Mouse (Mus musculus): ENCODE measurements around the gene Rbms3. TPM values are rescaled to one million over a fixed set of nuclear protein-coding genes. Genes with fewer than 3 reads are reported as not detected.

Gene Rbms3
- polyA plus RNA-seq, 1 experiment from 2014 or later = 68.6 TPM

DNA sequence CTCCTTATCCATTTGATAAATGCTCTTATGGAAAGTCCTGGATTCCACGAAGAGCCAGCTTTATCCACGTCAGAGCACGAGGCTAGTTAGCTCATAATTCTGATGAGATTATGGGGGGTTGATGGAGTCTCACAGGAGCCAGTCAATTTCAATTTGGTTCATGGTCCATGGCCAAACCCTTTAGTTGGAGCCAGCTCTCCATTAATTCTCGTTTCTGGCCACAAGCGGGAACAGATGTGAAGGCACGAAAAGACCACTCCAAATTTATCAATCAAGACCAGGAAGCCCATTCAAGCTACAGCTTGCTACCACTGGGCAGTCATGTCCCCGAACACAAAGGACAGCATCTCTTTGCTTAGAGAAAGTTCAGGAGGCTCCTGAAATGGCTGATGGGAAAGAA lies 330.7 kb downstream of the Rbms3 start:
- H3K4me3 ChIP-seq (ENCODE audit: low read depth, low read length) = no peak overlapping the region
- DNase-seq (ENCODE audit: low spot score) (no peak), ATAC-seq (replicated peaks; ENCODE audit: low FRiP score, low TSS enrichment, low read depth) (no peak)
- no peak overlapping the region for H3K9ac ChIP-seq (ENCODE audit: low read length)
- 85% methylated on average over 7 of the region's 7 CpGs for WGBS
- H3K36me3 ChIP-seq (ENCODE audit: control insufficient read depth, insufficient read depth, low read length) = no peaks in the 10 kb centered on the region
- H3K27ac ChIP-seq (ENCODE audit: low read depth) = no peak overlapping the region
- no peaks in the 10 kb centered on the region for H3K27me3 ChIP-seq (replicated peaks; ENCODE audit: control insufficient read depth, insufficient read depth, low read length)
- H3K9me3 ChIP-seq (ENCODE audit: control insufficient read depth, low read length) = no peaks in the 10 kb centered on the region
- H3K4me2 ChIP-seq (ENCODE audit: low read length) = no peak overlapping the region
- H3K4me1 ChIP-seq (replicated peaks; ENCODE audit: control insufficient read depth, insufficient read depth, low read length) = no peaks in the 10 kb centered on the region

DNA sequence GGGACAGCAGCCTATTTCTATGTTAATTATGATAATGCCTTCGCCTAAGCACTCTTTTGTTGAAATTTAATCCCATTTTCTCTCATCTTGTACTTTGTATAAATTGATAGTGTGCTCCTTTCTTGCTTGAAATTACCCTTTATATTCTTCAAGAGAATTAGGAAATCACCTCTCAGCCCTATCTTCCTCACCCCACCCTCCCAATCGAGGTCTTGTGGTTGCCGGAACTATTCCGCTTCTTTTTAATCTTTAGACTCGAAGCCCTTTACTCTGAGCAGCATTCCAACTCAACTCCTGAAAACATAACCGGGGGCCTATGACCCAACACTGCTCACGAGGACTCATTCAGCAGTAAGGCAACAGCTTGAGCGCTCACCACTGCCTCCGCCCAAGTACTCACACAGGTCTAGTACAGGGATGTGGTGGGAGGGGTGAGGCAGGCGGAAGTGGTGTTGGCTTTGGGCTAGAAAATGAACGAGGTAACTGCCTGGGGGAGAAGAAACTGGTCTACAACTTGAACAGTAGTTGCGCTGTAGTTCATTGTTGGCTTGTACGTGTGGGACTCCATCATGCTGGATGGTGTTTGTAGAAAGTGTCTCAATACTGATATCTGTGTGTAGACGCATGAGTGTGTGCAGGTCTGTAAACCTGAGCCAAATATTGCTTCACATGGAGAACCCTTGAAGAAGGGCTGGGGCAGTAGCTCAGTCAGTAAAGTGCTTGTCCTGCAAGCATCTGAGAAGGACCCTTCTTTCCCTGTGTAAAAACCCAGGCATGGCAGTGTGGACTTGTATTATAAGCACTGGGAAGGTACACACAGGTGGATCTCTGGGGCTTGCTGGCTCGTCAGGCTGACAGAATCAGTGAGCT lies 331.8 kb downstream of the Rbms3 start:
- Histone ChIP-seq H3K4me2 (ENCODE audit: low read length) (no peak overlapping the region), H3K4me1 (replicated peaks; ENCODE audit: control insufficient read depth, insufficient read depth, low read length) (no peaks in the 10 kb centered on the region), H3K9me3 (ENCODE audit: control insufficient read depth, low read length) (no peaks in the 10 kb centered on the region), H3K27ac (ENCODE audit: low read depth) (no peak overlapping the region), H3K9ac (ENCODE audit: low read length) (no peak overlapping the region), H3K4me3 (ENCODE audit: low read depth, low read length) (no peak overlapping the region), H3K36me3 (ENCODE audit: control insufficient read depth, insufficient read depth, low read length) (no peaks in the 10 kb centered on the region), H3K27me3 (replicated peaks; ENCODE audit: control insufficient read depth, insufficient read depth, low read length) (no peaks in the 10 kb centered on the region)
- WGBS = 59% methylated on average over 15 of the region's 15 CpGs
- ATAC-seq (replicated peaks; ENCODE audit: low FRiP score, low TSS enrichment, low read depth) (no peak), DNase-seq (ENCODE audit: low spot score) (no peak)

DNA sequence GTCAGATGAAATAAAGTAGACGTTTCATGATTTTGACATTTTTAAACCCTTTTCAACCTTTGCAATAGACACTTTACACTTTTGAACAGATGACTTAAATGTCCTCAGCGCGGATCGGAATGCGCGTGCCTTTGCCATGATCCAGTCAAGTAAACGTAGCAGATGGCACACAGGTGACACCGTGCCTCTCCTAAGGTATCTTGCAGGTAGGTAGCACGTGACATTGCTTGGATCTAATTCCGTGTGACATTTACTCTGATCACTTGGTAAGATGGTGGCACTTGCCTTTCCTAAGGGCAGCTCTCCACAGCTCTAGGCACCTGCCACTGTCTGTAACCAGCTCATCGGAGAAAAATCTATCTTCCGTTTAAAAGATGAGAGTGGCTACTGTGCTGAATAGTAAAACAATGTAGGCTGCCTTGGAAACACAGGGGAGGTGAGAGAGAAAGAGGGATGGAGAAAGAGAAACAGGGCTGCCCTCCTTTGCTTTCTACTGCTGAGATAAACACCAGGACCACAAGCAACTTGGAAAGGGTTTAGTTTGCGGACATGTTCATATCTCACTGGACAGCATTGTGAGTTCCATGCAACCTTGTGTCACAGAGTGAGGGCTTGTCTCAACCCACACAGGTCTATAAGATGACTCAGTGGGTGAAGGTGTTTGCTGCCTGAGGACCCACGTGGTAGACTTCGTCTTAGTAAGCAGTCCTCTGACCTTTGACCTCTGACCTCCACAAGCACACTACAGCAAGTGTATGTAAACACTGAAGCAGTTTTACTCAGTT lies 338.5 kb downstream of the Rbms3 start:
- no peaks in the 10 kb centered on the region for H3K9me3 ChIP-seq (ENCODE audit: control insufficient read depth, low read length)
- H3K4me2 ChIP-seq (ENCODE audit: low read length) = no peak overlapping the region
- ATAC-seq (replicated peaks; ENCODE audit: low FRiP score, low TSS enrichment, low read depth) = no peak
- H3K4me1 ChIP-seq (replicated peaks; ENCODE audit: control insufficient read depth, insufficient read depth, low read length) = no peaks in the 10 kb centered on the region
- no peak for DNase-seq (ENCODE audit: low spot score)
- no peak overlapping the region for H3K27ac ChIP-seq (ENCODE audit: low read depth)
- H3K27me3 ChIP-seq (replicated peaks; ENCODE audit: control insufficient read depth, insufficient read depth, low read length) = no peaks in the 10 kb centered on the region
- 77% methylated on average over 15 of the region's 15 CpGs for WGBS
- H3K4me3 ChIP-seq (ENCODE audit: low read depth, low read length) = no peak overlapping the region
- no peaks in the 10 kb centered on the region for H3K36me3 ChIP-seq (ENCODE audit: control insufficient read depth, insufficient read depth, low read length)
- H3K9ac ChIP-seq (ENCODE audit: low read length) = no peak overlapping the region

DNA sequence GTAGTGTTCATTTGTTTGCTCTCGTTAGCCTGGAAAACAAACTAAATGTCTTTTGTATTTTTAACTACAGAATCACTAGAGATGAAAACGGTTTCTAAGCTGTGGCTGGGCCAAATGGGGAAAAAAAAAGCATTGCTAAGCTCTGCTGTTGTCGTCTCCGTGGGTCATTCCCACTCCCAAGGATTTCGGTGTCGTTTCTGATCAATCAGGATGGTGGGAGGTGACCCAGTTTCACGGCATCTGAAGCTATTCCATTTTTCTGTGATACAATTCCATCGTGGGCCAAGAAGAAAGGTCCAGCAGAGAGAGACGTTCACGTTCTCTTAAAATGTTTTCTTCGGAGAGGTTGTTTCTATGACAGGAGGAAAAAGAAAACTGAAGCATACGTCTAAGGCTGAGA lies 354.9 kb downstream of the Rbms3 start:
- H3K27ac ChIP-seq (ENCODE audit: low read depth) = no peak overlapping the region
- ATAC-seq (replicated peaks; ENCODE audit: low FRiP score, low TSS enrichment, low read depth) = no peak
- H3K4me1 ChIP-seq (replicated peaks; ENCODE audit: control insufficient read depth, insufficient read depth, low read length) = no peaks in the 10 kb centered on the region

DNA sequence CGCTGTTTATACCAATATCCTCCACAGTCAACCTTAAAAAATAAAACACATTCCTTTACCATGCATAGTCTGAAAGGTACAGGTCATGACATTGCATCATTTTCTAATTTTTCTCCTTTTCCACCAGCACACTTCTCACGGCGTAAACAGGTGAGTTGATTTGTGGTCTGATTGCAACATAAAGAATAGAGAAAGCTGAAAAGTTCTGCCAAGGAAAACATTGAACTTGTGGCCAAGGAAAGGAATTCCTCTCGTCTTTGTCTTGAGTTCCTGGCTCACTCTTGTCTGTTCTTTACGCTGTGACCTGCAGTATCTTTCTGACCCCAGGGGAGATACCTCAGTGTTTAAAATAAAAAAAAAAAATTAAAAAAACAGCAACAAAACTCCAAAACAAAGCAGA lies 370.1 kb downstream of the Rbms3 start:
- DNase-seq (ENCODE audit: low spot score) (no peak), ATAC-seq (replicated peaks; ENCODE audit: low FRiP score, low TSS enrichment, low read depth) (no peak)
- WGBS = 84% methylated on average over 5 of the region's 5 CpGs
- H3K4me3 ChIP-seq (ENCODE audit: low read depth, low read length) = no peak overlapping the region
- no peaks in the 10 kb centered on the region for H3K36me3 ChIP-seq (ENCODE audit: control insufficient read depth, insufficient read depth, low read length)
- no peak overlapping the region for H3K27ac ChIP-seq (ENCODE audit: low read depth)
- no peak overlapping the region for H3K4me2 ChIP-seq (ENCODE audit: low read length)
- H3K9ac ChIP-seq (ENCODE audit: low read length) = no peak overlapping the region
- no peaks in the 10 kb centered on the region for H3K9me3 ChIP-seq (ENCODE audit: control insufficient read depth, low read length)
- no peaks in the 10 kb centered on the region for H3K27me3 ChIP-seq (replicated peaks; ENCODE audit: control insufficient read depth, insufficient read depth, low read length)
- H3K4me1 ChIP-seq (replicated peaks; ENCODE audit: control insufficient read depth, insufficient read depth, low read length) = no peaks in the 10 kb centered on the region

More for the DNA sequence above, 354.9 kb downstream of the Rbms3 start:
- no peaks in the 10 kb centered on the region for H3K27me3 ChIP-seq (replicated peaks; ENCODE audit: control insufficient read depth, insufficient read depth, low read length)
- H3K36me3 ChIP-seq (ENCODE audit: control insufficient read depth, insufficient read depth, low read length) = no peaks in the 10 kb centered on the region
- H3K9ac ChIP-seq (ENCODE audit: low read length) = no peak overlapping the region
- no peak overlapping the region for H3K4me3 ChIP-seq (ENCODE audit: low read depth, low read length)
- 85% methylated on average over 12 of the region's 12 CpGs for WGBS
- H3K4me2 ChIP-seq (ENCODE audit: low read length) = no peak overlapping the region
- no peak for DNase-seq (ENCODE audit: low spot score)
- no peaks in the 10 kb centered on the region for H3K9me3 ChIP-seq (ENCODE audit: control insufficient read depth, low read length)

DNA sequence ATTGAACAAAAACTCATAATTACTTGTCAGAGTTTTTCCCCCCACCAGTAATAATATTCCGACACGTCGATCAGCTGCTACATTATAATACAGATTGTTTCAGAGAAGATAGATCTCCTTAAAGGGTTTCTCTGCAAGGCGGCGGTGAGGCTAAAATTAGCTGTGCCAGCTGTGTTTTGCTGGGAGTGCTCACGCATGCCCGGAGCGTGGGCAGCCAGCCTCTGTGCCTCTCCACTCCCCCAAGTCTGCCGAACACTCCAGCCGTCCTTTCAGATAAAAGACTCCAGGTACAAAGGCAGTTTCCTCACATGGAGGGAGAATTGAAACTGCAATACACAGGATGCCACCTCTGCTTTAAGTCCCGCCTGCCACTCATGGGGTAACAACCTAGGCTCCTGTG lies 376.4 kb downstream of the Rbms3 start:
- no peaks in the 10 kb centered on the region for H3K27me3 ChIP-seq (replicated peaks; ENCODE audit: control insufficient read depth, insufficient read depth, low read length)
- H3K4me3 ChIP-seq (ENCODE audit: low read depth, low read length) = peak overlapping the region; percentile 60
- WGBS = 32% methylated on average over 11 of the region's 11 CpGs
- peak overlapping the region; percentile 72 for H3K4me2 ChIP-seq (ENCODE audit: low read length)
- no peaks in the 10 kb centered on the region for H3K36me3 ChIP-seq (ENCODE audit: control insufficient read depth, insufficient read depth, low read length)
- H3K27ac ChIP-seq (ENCODE audit: low read depth) = no peak overlapping the region
- no peak for DNase-seq (ENCODE audit: low spot score)
- no peak for ATAC-seq (replicated peaks; ENCODE audit: low FRiP score, low TSS enrichment, low read depth)
- 0 out of 2 replicates have a peak, but pooled peaks cover 10% of the 10 kb centered on the region for H3K4me1 ChIP-seq (replicated peaks; ENCODE audit: control insufficient read depth, insufficient read depth, low read length)
- no peaks in the 10 kb centered on the region for H3K9me3 ChIP-seq (ENCODE audit: control insufficient read depth, low read length)
- peak overlapping the region; percentile 65; the same call in 1 of the 2 replicates for H3K9ac ChIP-seq (ENCODE audit: low read length)

DNA sequence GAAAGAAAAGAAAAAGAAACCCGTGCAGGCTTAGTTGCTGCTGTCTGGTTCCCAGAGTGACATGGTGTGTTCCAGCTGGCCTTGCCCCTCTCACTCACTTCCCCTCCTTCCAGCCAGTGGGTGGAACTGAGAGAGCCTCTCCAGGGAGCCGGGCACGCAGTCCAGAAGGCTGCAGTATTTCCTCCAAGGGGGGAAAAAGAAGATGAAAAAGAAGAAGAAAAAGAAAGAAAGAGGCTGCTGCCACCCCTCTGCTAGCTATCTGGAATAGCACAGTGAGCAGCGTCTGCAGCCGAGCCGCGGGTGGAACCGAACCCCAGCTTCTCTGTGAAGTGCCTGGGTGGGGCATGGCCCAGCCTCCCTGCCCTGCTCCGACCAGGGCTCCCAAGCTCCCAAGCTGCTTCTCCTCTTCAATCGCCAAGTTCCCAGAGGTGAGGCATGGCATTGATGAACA lies 377.3 kb downstream of the Rbms3 start:
- DNase-seq (ENCODE audit: low spot score) (peak; percentile 75), ATAC-seq (replicated peaks; ENCODE audit: low FRiP score, low TSS enrichment, low read depth) (peak; percentile 83; the same call in 1 of the 2 replicates)
- peak overlapping the region; percentile 72 for H3K4me2 ChIP-seq (ENCODE audit: low read length)
- H3K9me3 ChIP-seq (ENCODE audit: control insufficient read depth, low read length) = no peaks in the 10 kb centered on the region
- 2% methylated on average over 10 of the region's 10 CpGs for WGBS
- no peaks in the 10 kb centered on the region for H3K36me3 ChIP-seq (ENCODE audit: control insufficient read depth, insufficient read depth, low read length)
- peak overlapping the region; percentile 65 for H3K9ac ChIP-seq (ENCODE audit: low read length)
- H3K27ac ChIP-seq (ENCODE audit: low read depth) = peak overlapping the region; percentile 90
- peak overlapping the region; percentile 60 for H3K4me3 ChIP-seq (ENCODE audit: low read depth, low read length)
- H3K4me1 ChIP-seq (replicated peaks; ENCODE audit: control insufficient read depth, insufficient read depth, low read length) = peaks cover 18% of the 10 kb centered on the region
- no peaks in the 10 kb centered on the region for H3K27me3 ChIP-seq (replicated peaks; ENCODE audit: control insufficient read depth, insufficient read depth, low read length)

DNA sequence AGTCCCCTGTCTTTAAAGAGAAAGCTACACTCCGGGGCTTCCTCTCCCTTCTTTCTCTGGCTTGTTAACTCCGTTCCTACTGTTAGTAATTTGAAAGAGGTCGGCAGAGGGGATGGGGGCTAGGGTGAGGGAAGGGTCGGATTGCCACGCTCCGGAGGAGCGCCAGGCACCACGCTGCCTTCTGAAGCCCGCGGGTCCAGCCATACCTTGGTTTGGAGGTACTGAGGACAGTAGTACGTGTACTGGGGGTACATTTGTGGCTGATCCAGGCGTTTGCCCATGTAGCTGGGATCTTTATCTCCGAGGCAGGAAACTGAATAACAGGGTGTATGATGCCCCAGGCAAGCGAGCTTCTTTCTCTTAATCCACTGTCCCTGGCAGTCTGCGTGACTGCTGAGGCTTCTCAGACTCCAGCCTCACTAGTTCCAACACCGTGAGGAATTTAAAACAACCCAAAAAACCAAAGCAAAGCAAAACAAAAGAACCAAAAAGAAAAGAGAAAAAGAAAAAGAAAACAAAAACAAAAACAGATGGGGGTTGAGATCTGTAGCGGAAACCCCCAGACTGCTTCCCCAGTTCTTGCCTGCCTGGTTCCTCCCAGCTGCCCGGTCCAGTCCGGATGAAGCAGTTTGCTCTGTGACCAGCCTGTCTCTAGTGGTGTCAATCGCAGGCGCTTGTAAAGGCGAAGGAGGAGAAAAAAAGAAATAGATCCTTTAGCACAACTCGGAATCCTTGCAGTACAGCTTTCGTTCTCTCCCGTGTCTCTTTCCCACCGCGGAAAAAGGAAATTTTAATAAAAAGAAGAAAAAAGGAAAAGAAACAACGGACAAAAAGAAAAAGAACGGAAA lies 378.0 kb downstream of the Rbms3 start:
- H3K9ac ChIP-seq (ENCODE audit: low read length) = peak overlapping the region; percentile 65
- H3K27ac ChIP-seq (ENCODE audit: low read depth) = peak overlapping the region; percentile 90
- H3K4me2 ChIP-seq (ENCODE audit: low read length) = peak overlapping the region; percentile 72
- H3K9me3 ChIP-seq (ENCODE audit: control insufficient read depth, low read length) = no peaks in the 10 kb centered on the region
- under 1% methylated on average over 29 of the region's 29 CpGs for WGBS
- no peaks in the 10 kb centered on the region for H3K36me3 ChIP-seq (ENCODE audit: control insufficient read depth, insufficient read depth, low read length)
- ATAC-seq (replicated peaks; ENCODE audit: low FRiP score, low TSS enrichment, low read depth) = peak; percentile 75; the same call in 1 of the 2 replicates
- DNase-seq (ENCODE audit: low spot score) = peak; percentile 81
- peaks cover 25% of the 10 kb centered on the region for H3K4me1 ChIP-seq (replicated peaks; ENCODE audit: control insufficient read depth, insufficient read depth, low read length)
- H3K4me3 ChIP-seq (ENCODE audit: low read depth, low read length) = peak overlapping the region; percentile 60
- no peaks in the 10 kb centered on the region for H3K27me3 ChIP-seq (replicated peaks; ENCODE audit: control insufficient read depth, insufficient read depth, low read length)

Measured in intestine, embryonic 14.5 days (tissue).